Mouse (Mus musculus) frontal cortex, adult 2 months (tissue): ENCODE measurements around the gene Dazl. TPM values are rescaled to one million over a fixed set of nuclear protein-coding genes. Genes with fewer than 3 reads are reported as not detected.
"Not testable (repeated sequence)": the region's sequence is repeated elsewhere in the genome, so short reads cannot be mapped to it uniquely, and the experiment has no call there.

ENCODE experiments used
- DNase-seq, 2 experiments: peaks; one replicate each; pipeline ENCODE4 v3.0.0; 2022; ENCODE audit warnings: low spot score in 1 of 2; ENCODE audit errors: extremely low spot score in 1 of 2
- polyA plus RNA-seq: library from polyadenylated mRNA; depleted of rRNA; stranded (reverse); fragments of >200 nt; gene quantifications from 2 replicates; pipeline ENCODE4 v1.2.3, GENCODE M21; 2012; rRNA removed

Dazl gene
- polyA plus RNA-seq, 1 experiment = 2.9 TPM

DNA sequence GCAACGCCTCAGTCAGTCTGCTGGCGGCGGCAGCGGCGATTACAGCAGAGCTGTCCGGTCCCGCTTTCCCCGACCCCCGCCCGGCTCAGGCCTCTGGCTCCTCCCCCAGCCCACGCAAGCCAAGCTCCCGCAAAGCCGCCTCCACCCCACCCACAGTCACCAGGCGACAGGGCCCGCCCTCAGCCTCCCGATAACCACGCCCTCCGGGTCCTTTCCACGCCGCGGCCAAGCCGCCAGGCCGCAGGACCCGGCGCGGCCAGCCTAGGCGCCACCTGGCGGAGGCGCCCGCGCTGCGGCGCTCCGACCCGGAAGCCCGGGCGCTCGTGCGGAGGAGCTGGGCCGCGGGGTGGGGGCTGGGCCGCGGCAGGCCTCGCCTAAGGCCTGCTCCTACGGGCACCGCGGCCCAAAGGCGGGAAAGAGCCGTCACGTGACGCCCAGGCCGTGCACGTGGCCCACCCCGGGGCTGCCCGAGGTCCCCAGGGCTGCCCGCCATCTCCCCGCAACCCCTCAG, 720 bp downstream of the Dazl start:
- DNase-seq = peak; percentile 41 to 73

DNA sequence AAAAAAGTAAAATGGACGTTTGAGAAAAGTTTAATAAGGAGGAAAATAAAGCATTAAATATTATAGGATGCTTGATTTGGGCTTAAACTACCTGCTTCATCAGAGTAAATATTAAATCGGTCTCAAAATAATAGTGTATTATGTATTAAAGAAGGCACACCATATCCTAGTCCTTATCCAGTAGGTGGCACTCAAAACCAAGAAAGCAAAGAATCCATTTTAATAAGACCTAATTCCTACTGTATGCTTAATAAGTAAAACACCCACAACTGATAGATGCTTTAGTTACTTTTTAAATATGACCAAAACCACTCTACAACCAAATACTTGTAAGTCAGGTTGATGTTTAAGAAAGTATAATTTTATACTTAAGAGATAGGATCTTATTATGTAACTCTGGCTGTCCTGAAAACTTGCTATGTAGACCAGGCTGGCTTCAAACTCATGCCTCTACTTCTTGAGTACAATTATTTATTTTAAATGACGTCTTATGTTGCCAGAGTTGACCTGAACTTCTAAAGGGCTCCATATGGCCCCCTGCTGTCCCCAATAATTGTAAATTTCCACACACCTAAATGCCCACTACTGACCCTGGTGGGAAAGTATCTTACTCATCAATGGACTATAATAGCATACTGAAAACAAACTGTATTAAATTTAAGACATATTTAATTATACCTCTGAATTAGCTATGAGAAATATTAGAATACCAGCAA, 1.8 kb downstream of the Dazl start:
- DNase-seq = peak in 1 of 2 experiments; percentile 57

DNA sequence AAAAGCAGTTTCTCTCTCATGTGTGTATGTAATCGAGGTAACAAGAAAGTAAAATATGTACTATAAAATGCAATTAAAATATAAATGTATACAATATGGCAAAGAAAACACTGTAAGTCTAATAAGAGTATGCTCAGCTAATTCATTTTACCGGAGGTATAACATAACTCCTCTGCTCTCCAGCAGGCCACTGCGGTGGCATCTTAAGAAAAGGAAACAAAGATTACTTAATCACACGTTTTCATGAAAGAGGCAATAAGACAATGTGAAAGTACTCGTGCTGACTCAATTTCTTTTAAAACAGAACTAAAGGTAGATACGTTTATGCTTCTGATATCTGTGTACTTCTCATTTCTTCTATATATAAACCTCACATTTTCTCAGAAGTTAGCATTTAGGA, 8.6 kb downstream of the Dazl start:
- no peak for DNase-seq

DNA sequence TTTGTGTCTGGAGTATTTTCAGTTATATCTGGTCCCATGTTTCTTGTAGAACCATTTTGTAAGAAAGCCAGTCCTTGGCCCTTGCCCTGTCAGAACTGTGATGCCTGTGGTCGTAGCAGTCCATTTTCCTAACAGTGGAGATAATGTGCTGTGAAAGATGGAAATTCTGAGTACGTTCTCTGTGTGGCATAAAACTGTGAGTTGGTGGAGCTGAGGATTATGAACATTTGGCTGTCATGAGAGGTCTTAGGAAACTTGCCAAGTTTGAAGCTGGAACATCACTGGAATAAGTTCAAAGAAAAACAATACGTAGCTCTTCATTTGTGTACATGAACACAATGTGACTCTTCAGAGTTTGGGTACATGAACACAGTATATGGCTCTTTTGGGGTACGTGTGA, 31.8 kb downstream of the Dazl start:
- DNase-seq = not testable (repeated sequence)

DNA sequence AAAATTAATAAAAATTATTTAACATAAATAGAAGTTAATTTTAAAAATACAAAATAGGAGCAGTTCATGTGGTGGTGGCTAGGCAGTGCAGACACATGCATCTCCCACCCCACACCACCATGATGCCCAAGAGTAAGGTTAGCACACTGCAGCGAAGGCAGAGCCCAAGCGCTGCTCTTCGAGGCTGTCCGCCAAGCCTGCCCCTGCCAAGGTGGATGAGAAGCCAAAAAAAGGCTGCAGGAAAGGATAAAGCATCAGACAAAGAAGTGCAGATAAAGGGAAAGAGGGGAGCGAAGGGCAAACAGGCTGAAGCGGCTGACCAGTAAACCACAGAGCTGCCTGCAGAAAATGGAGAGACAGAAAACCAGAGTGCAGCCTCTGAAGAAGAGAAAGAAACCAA, 32.6 kb downstream of the Dazl start:
- no peak for DNase-seq

DNA sequence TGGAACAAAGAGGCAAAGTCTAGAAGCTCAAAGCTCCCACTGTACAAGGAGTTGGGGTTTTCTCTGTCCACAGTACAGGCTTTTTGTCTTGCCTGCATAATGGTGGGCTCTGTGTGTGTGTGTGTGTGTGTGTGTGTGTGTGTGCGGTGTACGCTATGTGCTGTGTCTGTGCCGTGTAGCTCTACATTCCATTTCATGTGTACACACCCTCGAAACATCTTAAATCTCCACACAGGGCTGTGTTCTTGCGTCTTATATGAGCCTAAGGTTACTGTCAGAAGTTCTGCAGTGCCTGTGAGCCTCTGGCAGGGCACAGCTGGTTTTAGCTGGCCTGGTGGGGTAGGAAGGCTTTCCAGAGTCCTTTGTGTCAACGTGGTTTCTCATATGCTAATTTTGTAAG, 46.8 kb downstream of the Dazl start:
- DNase-seq = no peak

DNA sequence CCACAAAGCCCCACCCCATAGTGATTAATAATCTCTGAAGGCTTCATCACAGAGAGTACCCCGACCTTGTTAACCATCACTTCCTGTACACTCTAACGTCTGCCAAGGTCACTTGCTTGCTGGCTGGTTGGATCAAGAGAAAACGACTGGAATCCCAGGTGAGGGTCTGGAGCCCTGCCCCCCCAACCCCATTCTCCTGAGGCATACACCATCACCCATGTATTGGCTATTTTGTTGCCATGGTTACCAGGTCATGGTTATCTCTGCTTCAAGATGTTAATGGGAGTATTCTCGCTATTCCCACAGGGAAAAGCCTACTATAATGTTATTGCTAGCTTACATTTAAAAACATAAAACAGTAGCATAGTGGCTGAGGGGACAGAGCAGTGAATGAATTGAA, 48.8 kb downstream of the Dazl start:
- no peak for DNase-seq

DNA sequence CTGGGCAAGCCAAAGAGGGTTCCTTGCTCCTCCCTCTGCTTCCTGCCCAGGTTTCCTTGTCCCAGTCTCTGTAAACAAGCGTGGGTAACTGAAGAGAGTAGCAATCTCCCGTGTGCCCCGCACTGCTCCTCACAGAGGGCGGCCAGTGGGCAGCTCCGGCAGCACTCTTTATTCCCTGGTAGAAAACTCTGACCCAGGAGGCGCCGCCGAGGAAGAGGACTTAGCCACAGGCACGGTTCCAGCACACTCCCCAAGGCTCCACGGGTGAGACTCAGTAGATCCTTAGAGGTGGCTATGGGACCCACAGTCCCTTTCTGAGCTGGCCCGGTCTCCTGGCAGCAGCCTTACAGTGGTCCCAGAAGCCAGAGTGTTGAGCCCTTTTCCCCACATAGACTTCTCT, 50.1 kb downstream of the Dazl start:
- no peak for DNase-seq

DNA sequence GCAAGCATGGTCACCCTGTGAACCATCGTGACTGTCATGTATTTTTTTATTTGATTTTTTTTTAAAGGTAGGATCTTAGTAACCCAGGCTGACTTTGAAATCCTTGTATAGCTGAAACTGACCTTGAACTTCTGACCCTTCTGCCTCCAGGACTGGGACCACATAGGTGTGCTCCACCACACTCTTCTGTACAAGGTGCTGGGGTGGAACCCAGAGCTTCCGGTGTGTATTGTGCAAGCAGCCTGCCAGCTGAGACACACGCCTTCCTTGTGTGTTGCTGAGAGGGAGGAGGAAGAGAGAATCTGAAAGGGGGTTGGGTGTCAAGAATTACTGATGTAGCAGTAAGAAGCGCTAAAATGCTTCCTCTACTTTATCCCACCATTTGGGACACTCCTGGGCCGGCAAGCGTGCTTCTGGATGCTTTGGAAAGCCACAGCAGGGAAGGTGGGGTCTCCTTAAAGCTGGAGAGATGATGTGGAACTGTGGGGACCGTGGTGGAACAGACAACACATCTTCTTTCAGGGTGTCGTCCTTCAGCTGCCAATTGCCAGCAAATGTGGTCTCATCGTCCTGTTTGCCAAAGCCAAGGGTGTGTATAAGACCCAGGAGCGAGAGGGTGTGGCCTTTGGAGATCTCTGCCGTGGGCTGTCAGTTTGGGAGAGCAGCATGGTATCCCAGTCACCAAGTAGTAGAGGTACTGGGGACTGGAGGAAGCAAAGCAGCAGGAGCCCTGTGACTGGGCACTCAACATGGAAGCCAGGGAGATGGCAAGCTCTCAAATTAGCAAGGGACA, 55.4 kb downstream of the Dazl start:
- no peak for DNase-seq

DNA sequence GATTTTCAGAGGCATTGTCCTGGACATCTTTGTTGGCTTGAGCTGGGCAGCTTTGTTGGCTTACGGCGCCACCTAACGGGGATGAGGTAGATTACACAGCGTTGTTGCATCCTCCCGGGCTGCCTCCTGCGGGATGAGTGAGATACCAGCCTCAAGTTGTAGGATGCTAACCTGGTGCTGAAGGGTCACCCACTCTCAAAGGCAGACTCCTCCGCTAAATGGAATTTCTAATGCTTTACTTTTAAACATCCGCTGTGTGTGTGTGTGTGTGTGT, 56.1 kb downstream of the Dazl start:
- DNase-seq = peak; percentile 41 to 93

DNA sequence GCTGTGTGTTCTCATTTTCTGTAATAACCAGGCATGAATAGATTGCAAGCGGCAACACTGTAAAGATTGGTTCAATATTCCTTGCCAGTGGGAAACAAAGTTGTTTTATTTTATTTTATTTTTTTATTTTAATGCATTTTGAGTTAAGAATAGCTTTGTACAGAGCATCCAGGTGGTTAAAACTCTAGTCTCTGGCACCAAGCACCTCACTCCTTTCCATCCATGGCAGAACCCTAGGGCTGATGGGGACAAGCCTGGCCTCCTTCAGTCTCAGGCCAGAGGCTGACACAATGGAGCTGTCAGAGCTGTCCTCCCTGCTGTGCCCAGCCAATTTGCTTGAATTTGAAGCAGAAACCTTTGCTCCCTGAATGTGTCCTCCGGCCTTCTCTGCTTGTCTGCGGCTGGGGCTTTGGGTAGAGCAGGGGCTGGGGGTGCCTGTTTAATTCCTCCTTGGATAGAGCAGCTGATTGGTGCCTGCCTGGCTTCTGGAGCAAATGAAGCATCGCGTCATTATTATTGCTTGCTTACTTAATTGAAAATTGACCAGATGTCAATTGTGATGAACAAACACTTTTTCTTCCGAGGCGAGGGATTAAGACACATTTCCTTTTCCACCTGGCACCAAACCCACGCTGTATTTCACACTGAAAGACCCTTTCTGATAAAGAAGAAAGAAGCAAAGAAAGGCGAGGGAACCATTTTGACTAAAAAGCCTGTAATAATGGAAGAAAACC, 56.6 kb downstream of the Dazl start:
- DNase-seq = no peak

DNA sequence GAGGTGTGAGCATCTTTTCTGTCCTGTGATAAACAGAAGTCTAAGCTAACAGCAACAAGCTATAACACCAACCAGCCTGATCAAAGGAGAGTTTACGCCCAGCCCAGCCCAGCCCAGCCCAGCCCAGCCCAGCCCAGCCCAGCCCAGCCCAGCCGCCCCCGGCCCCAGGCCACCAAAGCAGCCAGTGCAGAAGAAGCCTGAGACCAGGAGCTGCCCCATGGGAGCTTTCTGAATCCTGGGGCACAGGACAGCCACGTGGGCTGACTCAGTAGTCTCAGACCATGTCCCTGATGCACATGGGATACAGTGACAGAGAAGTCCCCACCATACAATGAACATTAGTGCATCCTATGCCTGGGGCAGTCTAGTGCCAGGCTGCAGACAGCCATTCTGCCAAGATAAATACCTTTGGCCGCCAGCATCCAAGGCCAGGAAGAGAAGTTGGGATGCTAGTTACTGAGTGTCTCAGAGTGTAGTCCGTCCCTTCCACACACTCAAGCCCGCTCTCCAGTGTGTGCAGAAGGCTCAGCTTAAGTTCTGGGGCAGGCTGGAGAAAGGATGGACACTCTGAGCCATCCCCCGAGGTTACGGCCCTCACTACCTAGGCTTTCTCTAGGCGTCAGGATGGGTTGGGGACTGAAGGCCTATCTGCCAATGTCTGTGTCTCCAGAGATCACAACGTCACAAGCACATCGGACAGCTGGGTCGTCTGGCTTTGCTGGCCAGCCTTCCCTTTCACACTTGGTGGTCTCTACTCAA, 57.3 kb downstream of the Dazl start:
- no peak for DNase-seq

DNA sequence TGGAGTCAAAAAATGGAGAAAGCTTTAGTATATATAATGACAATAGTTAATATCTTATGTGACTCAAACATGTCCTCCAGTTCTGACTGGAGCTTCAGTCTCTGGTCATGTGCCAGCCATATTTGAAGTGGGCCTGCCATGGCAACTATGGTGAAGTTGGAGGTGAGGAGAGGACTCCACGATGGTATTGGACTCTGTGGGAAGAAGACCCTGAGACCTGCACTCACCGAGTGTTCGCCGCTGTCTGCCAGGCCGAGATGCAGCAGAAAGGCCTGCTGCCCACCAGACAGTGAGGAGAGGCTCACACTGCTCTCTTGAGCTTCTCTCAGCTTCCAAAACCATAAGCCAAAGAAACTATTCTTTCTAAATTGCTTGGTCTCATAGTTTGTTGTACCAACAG, 59.5 kb downstream of the Dazl start:
- DNase-seq = no peak

DNA sequence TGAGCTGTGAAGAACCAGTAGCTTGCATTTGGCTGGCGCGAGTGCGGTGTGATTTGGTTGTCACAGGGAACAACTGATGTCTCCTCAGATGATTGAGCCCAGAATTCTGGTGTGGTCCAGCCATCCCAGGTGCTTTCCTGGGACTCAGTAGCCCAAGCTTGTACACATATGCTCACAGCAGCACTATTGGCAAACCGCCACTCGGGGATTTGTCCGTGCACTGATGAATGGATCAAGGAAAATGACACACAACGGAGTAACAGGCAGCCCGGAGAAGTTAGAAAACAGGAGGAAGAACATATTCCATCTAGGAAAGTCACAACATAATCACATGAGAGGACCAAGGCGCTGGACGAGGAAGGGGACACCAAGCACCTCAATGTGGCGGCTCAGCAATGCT, 60.6 kb downstream of the Dazl start:
- DNase-seq = no peak

DNA sequence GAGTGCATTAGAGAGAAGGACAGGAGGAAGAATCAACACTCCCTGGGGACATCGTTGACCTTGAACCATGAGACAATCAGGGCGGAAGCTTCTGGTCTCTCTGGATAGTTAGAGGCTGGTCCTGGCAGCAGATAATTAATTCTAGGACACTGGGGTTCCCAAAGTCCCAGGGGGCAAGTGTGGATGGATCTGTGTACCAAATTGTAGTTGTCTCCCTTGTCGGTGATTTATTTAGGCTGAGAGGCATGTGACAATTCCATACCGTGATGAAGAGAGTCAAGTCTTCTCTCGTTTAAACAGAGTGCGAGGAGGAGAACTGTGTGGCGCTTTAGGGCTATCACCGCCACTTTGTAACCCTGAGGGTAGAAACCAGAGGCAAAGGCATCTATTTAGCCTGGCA, 62.2 kb downstream of the Dazl start:
- no peak for DNase-seq

DNA sequence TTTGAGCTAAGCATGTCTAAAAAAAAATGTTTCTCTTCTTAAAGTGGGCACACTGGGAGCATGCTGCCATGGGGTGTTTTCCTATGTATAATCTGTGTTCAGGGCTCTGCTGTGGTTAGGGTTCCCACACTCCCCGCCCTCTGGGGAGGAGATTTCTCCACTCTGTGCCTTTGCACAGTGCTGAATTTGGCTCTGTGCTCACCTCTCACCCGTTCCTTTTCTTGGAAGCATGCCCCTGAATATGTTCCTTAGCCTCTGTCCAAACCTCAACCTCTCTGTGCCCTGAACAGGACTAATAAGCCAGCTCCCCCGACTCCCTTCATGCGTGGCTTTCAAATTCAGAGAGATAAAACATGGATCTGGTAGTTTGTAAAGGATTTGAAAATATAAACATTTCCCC, 63.9 kb downstream of the Dazl start:
- no peak for DNase-seq

Other genes with a start within 250 kb of the Dazl start
- gene Rftn1, start 103.0 kb downstream of the Dazl start, polyA plus RNA-seq = 7.6 and 10.7 TPM in 2 replicates
- gene Plcl2, start 215.8 kb upstream of the Dazl start, polyA plus RNA-seq = 26.0 and 26.4 TPM in 2 replicates